Mouse (Mus musculus): ENCODE results near the gene Calhm2.

The Calhm2 gene

GRCm38 (mm10) chr19:47137771-47138421 is at the start of gene Calhm2:
Gene Calhm2 (minus strand): TSS chr19:47138294.
- DNase-seq (ENCODE audit: low read depth in 2 of 2, low spot score in 2 of 2), result peak; percentile 17 to 28

DNA sequence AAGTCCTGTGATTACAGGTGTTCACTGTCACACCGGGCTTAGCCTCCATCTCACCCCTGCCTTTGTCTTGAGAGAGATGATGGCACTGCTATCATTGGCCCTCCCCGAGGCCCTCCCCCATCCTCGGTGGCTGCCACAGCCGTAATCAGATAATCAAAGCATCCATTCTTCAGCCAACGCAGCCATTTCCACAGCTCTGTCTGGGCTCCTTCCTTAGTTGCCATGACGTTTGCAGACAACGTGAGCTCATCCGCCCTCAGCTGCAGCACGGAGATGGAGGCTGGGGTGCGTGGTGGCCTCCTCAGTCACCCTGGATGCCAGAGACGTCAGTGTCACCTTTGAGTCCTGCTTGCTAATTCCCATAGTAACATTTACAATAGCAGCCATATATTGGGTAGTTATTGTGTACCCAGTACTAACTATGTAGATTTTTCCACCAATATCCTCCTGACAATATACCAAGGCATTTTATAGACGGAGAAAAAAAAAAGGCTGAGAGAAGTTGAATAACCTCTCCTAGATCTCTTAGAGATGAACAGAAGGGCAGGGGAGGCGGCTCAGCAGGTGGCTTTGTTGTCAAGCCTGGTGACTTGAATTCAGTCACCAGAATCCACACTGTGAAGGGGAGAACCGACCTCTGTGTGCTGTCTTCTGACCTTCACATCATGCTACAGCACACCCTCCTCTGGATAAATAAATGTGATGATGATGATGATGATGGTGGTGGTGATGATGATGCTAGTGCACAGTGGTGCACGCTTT is 48.6 kb upstream of the Calhm2 start:
- DNase-seq (ENCODE audit: low read depth in 2 of 2, low spot score in 2 of 2), result no peak

DNA sequence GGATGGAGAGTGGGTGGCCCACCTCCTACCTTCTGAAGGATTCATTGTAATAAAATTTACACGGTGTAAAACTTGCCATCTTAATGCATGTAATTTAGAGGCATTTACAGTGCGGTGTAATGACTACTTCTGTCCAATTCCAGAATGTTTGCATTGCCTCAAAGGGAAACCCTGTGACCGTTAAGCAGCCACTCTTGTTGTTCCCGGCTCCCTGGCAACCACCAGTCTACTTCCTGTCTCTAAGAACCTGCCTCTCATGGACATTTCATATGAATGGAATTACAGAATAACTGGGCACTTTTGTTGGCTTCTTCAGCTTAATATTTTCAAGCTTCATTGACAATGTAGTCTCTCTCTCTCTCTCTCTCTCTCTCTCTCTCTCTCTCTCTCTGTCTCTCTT is 46.6 kb upstream of the Calhm2 start:
- no peak for DNase-seq (ENCODE audit: low read depth in 2 of 2, low spot score in 2 of 2)

GRCm38 (mm10) chr19:47184221-47184620 is 46.1 kb upstream of the Calhm2 start:
- no peak for DNase-seq (ENCODE audit: low read depth in 2 of 2, low spot score in 2 of 2)

- no peak for DNase-seq (ENCODE audit: low read depth in 2 of 2, low spot score in 2 of 2)
Observed at GRCm38 (mm10) chr19:47180011-47180410, 41.9 kb upstream of the Calhm2 start.

- DNase-seq (ENCODE audit: low read depth in 2 of 2, low spot score in 2 of 2), result no peak
Observed at GRCm38 (mm10) chr19:47179272-47179809, 41.2 kb upstream of the Calhm2 start.

GRCm38 (mm10) chr19:47178431-47179271 is 40.6 kb upstream of the Calhm2 start, which contains the start of gene Neurl1a:
Gene Neurl1a (plus strand): TSS chr19:47178820.
- no peak for DNase-seq (ENCODE audit: low read depth in 2 of 2, low spot score in 2 of 2)

DNA sequence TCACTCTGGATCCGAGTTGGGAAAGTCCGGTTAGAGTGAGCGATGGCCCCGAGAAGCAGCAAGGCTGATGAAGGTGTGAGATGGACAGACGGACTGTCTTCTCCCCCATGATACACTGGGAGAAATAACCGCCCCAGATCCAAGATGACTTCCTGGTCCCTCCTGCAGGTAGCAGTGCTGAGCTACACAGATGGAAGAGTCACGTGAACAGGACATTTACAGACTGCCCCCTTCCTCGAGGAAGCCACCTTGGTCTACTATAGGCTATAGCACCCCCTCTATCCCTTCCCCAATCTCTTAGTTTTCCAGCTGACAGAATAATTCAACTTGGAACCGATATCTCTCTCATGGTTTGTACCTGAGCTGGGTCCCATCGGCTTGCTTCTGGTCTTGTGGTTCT is 39.9 kb upstream of the Calhm2 start:
- DNase-seq (ENCODE audit: low read depth in 2 of 2, low spot score in 2 of 2), result no peak

DNA sequence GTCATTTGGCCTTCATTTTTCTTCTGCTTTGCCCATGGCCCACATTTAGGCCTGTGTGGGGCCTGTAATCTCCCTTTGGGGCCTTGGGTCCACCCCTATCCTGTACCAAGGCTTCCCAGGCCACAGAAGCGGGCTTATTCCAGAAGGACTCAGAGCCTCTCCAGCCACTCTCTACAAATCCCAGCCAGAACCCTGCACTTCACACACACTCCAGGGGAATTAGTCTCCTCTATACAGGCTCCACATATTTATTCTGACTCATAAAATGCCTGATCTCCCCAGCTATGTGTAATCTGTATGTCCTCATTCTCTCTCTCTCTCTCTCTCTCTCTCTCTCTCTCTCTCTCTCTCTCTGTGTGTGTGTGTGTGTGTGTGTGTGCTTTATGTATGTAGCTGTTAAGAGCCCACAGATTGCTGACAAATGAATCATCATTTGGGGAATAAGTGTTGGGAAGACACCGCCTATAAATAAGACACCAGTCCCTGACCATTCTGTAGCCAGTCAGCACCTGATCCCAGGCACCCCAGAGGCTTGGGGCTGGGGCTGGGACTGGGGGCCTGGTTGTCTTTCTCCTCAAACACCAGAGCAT is 38.9 kb upstream of the Calhm2 start:
- DNase-seq (ENCODE audit: low read depth in 2 of 2, low spot score in 2 of 2), result no peak

GRCm38 (mm10) chr19:47175472-47175871 is 37.4 kb upstream of the Calhm2 start:
- no peak for DNase-seq (ENCODE audit: low read depth in 2 of 2, low spot score in 2 of 2)

DNA sequence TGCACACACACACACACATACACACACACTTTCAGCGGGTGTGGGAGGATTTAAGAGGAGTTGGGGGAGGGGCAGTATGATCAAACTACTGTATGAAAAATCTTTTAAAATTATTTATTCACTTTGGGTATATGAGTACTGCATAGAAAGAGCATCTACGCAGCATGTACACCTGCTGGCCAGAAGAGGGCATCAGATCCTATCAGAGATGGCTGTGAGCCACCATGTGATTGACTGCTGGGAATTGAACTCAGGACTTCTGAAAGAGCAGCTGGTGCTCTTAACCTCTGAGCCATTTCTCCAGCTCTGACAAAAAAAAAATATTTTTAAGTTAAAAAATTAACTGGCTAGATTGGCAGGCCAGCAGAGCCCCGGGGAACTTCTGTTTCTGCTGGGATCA is 36.4 kb upstream of the Calhm2 start:
- no peak for DNase-seq (ENCODE audit: low read depth in 2 of 2, low spot score in 2 of 2)

- peak; percentile 58 to 77 for DNase-seq (ENCODE audit: low read depth in 2 of 2, low spot score in 2 of 2)
Observed at GRCm38 (mm10) chr19:47168793-47169412, 30.8 kb upstream of the Calhm2 start.

DNA sequence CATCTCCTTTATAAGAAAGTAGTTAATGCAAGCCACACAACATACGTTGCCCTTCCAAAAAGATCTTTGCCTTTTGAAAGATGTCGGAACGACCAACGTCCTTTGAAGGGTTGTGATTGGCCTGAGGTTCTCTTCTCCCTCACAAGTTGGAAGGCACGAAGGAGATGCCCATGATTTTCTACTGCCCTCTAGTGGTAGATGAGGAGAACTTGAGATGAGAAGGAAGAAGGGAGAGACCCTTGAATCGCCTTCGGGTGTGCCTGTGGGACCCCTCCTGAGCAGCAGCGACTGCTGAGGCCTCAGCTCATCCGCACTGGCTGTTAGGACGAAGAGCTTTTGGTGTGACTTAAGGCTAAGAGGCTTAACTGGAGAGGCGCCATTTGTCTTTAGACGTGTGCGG is 30.1 kb upstream of the Calhm2 start:
- peak; percentile 19 to 31 for DNase-seq (ENCODE audit: low read depth in 2 of 2, low spot score in 2 of 2)

DNA sequence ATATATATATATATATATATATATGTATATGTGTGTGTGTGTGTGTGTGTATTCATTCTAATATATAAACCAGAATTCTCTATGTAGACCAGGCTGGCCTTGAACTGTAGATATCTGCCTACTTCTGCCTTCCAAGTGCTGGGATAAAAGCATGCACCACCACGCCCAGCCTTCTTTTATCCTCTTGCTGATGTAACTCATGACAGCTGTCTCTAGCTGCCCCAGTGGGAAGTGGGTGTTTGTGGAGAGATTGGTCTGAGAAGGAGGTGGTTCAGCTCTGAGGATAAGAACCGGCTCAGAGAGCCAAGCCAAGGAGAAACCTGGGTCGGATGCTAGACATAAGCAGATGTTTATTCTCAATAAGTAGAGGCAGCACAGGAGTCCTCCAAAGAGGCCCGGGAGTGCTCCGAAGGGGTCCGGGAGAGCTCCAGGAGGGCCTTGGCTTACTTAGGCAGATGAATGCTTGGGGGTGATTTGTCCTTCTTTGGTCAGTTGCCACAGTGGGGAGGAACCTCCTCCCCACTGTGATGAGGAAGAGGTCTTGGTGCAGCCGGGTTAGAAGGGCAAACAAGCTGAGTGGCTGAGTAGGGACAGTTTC is 29.6 kb upstream of the Calhm2 start:
- DNase-seq (ENCODE audit: low read depth in 2 of 2, low spot score in 2 of 2), result no peak

- DNase-seq (ENCODE audit: low read depth in 2 of 2, low spot score in 2 of 2), result no peak
Observed at GRCm38 (mm10) chr19:47166758-47167157, 28.7 kb upstream of the Calhm2 start.

- DNase-seq (ENCODE audit: low read depth in 2 of 2, low spot score in 2 of 2), result no peak
Observed at GRCm38 (mm10) chr19:47163176-47163744, 25.2 kb upstream of the Calhm2 start.

GRCm38 (mm10) chr19:47161669-47162068 is 23.6 kb upstream of the Calhm2 start:
- DNase-seq (ENCODE audit: low read depth in 2 of 2, low spot score in 2 of 2), result no peak

- DNase-seq (ENCODE audit: low read depth in 2 of 2, low spot score in 2 of 2), result no peak
Observed at GRCm38 (mm10) chr19:47157664-47158063, 19.6 kb upstream of the Calhm2 start, which contains the start of gene Calhm3. Gene Calhm3 (minus strand): TSS chr19:47157764.

GRCm38 (mm10) chr19:47153767-47154166 is 15.7 kb upstream of the Calhm2 start:
- DNase-seq (ENCODE audit: low read depth in 2 of 2, low spot score in 2 of 2), result no peak

DNA sequence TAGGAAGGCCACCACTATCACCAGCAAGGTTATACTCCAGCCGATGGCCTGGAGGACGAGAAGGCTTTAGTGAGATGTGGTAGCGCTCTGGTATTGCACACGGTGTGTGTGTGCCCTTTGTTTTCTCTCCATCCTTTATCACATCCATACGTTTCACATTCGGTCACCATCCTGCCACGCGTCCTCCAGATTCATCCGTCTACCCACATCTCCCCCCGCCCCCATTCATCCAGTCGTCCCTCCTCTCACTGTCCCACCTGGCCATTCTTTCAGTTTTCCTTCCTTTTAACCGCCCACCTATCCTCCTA is 13.9 kb upstream of the Calhm2 start:
- DNase-seq (ENCODE audit: low read depth in 2 of 2, low spot score in 2 of 2), result no peak

All from CD8-positive naive resting alpha-beta T cell, adult 2 months (primary cell).